ENCODE assay signal across 9 mouse cellular contexts in the genomic region with DNA sequence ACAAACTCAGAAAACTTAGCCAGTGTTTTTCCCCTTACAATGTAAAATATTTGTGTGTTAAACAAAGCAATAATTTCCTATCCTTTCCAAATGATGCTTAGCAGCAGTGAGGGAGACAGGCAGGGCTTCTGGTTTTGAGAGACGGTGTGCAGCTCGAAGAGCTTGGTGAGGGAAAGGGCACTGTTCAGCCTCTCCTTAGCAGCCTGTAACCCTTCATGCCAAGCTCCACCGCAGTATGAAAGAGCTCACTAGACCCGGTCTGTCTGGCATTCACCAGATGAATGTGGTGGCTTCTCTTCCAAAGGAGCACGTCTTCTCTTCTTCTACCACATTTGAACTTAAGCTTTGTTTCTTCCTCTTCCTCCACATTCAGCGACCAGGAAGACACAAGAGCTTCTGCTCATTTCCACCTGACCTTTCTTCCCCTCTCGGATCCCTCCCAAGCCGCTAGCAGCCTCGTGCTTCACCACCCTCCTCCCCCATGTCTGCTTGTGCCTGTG.
DNase-seq lines count a peak whose midpoint lies in the region; ATAC-seq and TF ChIP-seq lines count a peak whose summit lies in the region.
"Had no signal": no experiment of that assay in that cellular context is flagged by ENCODE, and none has a peak within 500 bp of the region (broad histone marks: within the 10 kb centered on the region; RNA-seq: fewer than 3 reads in every experiment).

No protein-coding gene starts in this region.

- no peaks in the 10 kb centered on the region for H3K9me3 ChIP-seq in heart, postnatal 0 days (replicated peaks; ENCODE audit: control insufficient read depth, low read length)
- H3K9me3 ChIP-seq in midbrain, embryonic 15.5 days: no peaks in the 10 kb centered on the region
- H3K9me3 ChIP-seq in midbrain, embryonic 16.5 days (replicated peaks; ENCODE audit: control insufficient read depth, low read length, poor library complexity, severe bottlenecking): no peaks in the 10 kb centered on the region
- H3K9me3 ChIP-seq in intestine, embryonic 15.5 days: no peaks in the 10 kb centered on the region
- H3K9me3 ChIP-seq in stomach, embryonic 16.5 days (replicated peaks; ENCODE audit: control insufficient read depth, low read length): no peaks in the 10 kb centered on the region
- H3K9me3 ChIP-seq: G1E had no signal

- intact Hi-C loops in left cerebral cortex, postnatal 14 days (cut with DNase I): loop anchor here (5.0 kb wide), 1 partner anchor 83 kb away; no protein-coding TSS in a partner anchor

- DNase-seq in heart, postnatal 0 days (ENCODE audit: low spot score): no peak
- no peak for DNase-seq in heart, adult 8-10 months (ENCODE audit: low spot score)
- DNase-seq in left cerebral cortex, postnatal 14 days (ENCODE audit: low spot score in 2 of 2): no peak
- DNase-seq: thymus, postnatal 25 days had no signal

- WGBS in heart, postnatal 0 days: 65% methylated on average over 9 of the region's 9 CpGs
- WGBS in midbrain, embryonic 15.5 days: 84% methylated on average over 9 of the region's 9 CpGs
- 80% methylated on average over 9 of the region's 9 CpGs for WGBS in midbrain, embryonic 16.5 days
- WGBS in intestine, embryonic 15.5 days: 49% methylated on average over 9 of the region's 9 CpGs
- WGBS in stomach, embryonic 16.5 days: 60% methylated on average over 9 of the region's 9 CpGs

- peaks cover 13% of the 10 kb centered on the region; the same call in 1 of the 2 replicates for H3K36me3 ChIP-seq in heart, postnatal 0 days (replicated peaks; ENCODE audit: control insufficient read depth, insufficient read depth, low read length)
- H3K36me3 ChIP-seq in midbrain, embryonic 15.5 days (replicated peaks): no peaks in the 10 kb centered on the region
- H3K36me3 ChIP-seq in midbrain, embryonic 16.5 days (ENCODE audit: control insufficient read depth, insufficient read depth, low read length): no peaks in the 10 kb centered on the region
- no peaks in the 10 kb centered on the region for H3K36me3 ChIP-seq in intestine, embryonic 15.5 days
- H3K36me3 ChIP-seq in stomach, embryonic 16.5 days (ENCODE audit: control insufficient read depth, insufficient read depth, low read length): peaks cover 3% of the 10 kb centered on the region; the same call in 1 of the 2 replicates

- no peaks in the 10 kb centered on the region for H3K27me3 ChIP-seq in heart, postnatal 0 days (ENCODE audit: control insufficient read depth, insufficient read depth, low read length)
- H3K27me3 ChIP-seq in midbrain, embryonic 15.5 days (replicated peaks): no peaks in the 10 kb centered on the region
- no peaks in the 10 kb centered on the region for H3K27me3 ChIP-seq in midbrain, embryonic 16.5 days (ENCODE audit: control insufficient read depth, insufficient read depth, low read depth, low read length)
- no peaks in the 10 kb centered on the region for H3K27me3 ChIP-seq in intestine, embryonic 15.5 days (replicated peaks)
- no peaks in the 10 kb centered on the region for H3K27me3 ChIP-seq in stomach, embryonic 16.5 days (ENCODE audit: control insufficient read depth, insufficient read depth, low read length)

- H3K9ac ChIP-seq in heart, postnatal 0 days (replicated peaks; ENCODE audit: low read depth, low read length): no peak overlapping the region
- no peak overlapping the region for H3K9ac ChIP-seq in midbrain, embryonic 15.5 days
- no peak overlapping the region for H3K9ac ChIP-seq in midbrain, embryonic 16.5 days (ENCODE audit: low read depth, low read length)
- H3K9ac ChIP-seq in intestine, embryonic 15.5 days: no peak overlapping the region
- H3K9ac ChIP-seq in stomach, embryonic 16.5 days (ENCODE audit: low read length): no peak overlapping the region

- H3K4me1 ChIP-seq in heart, postnatal 0 days (ENCODE audit: control insufficient read depth, insufficient read depth): peaks cover 35% of the 10 kb centered on the region
- peaks cover 30% of the 10 kb centered on the region for H3K4me1 ChIP-seq in midbrain, embryonic 15.5 days
- H3K4me1 ChIP-seq in midbrain, embryonic 16.5 days (ENCODE audit: control insufficient read depth, insufficient read depth, low read length): peaks cover 13% of the 10 kb centered on the region
- H3K4me1 ChIP-seq in intestine, embryonic 15.5 days (replicated peaks): peaks cover 21% of the 10 kb centered on the region
- peaks cover 30% of the 10 kb centered on the region for H3K4me1 ChIP-seq in stomach, embryonic 16.5 days (ENCODE audit: control insufficient read depth, insufficient read depth, low read length)

- H3K4me3 ChIP-seq in heart, postnatal 0 days (ENCODE audit: low read depth, low read length): no peak overlapping the region
- no peak overlapping the region for H3K4me3 ChIP-seq in midbrain, embryonic 15.5 days
- H3K4me3 ChIP-seq in midbrain, embryonic 16.5 days (ENCODE audit: low read depth, low read length): no peak overlapping the region
- H3K4me3 ChIP-seq in intestine, embryonic 15.5 days (replicated peaks): no peak overlapping the region
- H3K4me3 ChIP-seq in stomach, embryonic 16.5 days (replicated peaks; ENCODE audit: low read length): no peak overlapping the region

- H3K27ac ChIP-seq in heart, postnatal 0 days (ENCODE audit: low read depth): peak overlapping the region; percentile 27; the same call in 1 of the 2 replicates
- 0 out of 2 replicates have a peak overlapping the region, but pooled peaks have one; percentile 5 for H3K27ac ChIP-seq in midbrain, embryonic 15.5 days
- no peak overlapping the region for H3K27ac ChIP-seq in midbrain, embryonic 16.5 days (ENCODE audit: low read length)
- peak overlapping the region; percentile 27; the same call in 1 of the 2 replicates for H3K27ac ChIP-seq in intestine, embryonic 15.5 days
- H3K27ac ChIP-seq in stomach, embryonic 16.5 days (ENCODE audit: low read length): peak overlapping the region; percentile 79

- H3K4me2 ChIP-seq in heart, postnatal 0 days (ENCODE audit: low read depth, low read length): no peak overlapping the region
- H3K4me2 ChIP-seq in midbrain, embryonic 15.5 days: no peak overlapping the region
- no peak overlapping the region for H3K4me2 ChIP-seq in midbrain, embryonic 16.5 days (ENCODE audit: low read length)
- no peak overlapping the region for H3K4me2 ChIP-seq in intestine, embryonic 15.5 days (replicated peaks)
- no peak overlapping the region for H3K4me2 ChIP-seq in stomach, embryonic 16.5 days (ENCODE audit: low read depth, low read length)

- TF ChIP-seq EP300 in heart, postnatal 0 days (IDR thresholded peaks at IDR 0.05; ENCODE audit: low read depth): no peak

- TF ChIP-seq CTCF in heart, postnatal 0 days (IDR thresholded peaks at IDR 0.05; ENCODE audit: low read depth): no peak

- no peak for ATAC-seq in heart, postnatal 0 days (ENCODE audit: insufficient read depth, low read depth)
- ATAC-seq in midbrain, embryonic 15.5 days (replicated peaks): no peak
- no peak for ATAC-seq in midbrain, embryonic 16.5 days
- ATAC-seq in intestine, embryonic 15.5 days: no peak
- no peak for ATAC-seq in stomach, embryonic 16.5 days (ENCODE audit: insufficient read depth, low FRiP score)
